Mouse (Mus musculus): ENCODE results near the gene Slc1a5.

DNA sequence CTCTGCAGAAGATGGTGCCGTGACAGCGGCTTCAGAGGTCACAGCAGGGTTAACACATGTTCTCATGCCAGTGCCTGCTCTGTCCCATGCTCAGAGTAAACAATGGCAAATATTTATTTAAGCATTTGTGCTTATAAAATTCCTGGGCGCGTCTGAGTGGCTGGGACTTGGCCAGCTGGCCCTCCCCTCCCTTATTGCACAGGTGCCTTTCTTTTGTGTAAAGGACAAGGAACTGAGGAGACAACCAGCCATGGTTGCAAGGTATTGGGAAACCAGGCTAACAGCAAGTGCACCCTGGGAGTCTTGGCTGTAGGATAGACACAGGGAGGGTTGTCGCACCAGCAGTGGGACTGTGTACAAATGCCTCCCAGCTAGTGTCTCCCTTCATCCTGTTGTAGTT is 11.2 kb downstream of the Slc1a5 start:
- TF ChIP-seq CTCF (conservative IDR thresholded peaks at IDR 0.05; ENCODE audit: insufficient read depth, insufficient read length, low read depth, low read length) = no peak
- TF ChIP-seq POLR2A (IDR thresholded peaks at IDR 0.05; ENCODE audit: low read depth, low read length) = no peak

Data from kidney, adult 2 months (tissue).